Mouse (Mus musculus) G1E (cell line): ENCODE data around the gene Spag6.

Experiments used
- CTCF ChIP-seq: IDR thresholded peaks from 2 replicates; pipeline ENCODE4 v1.5.1; 2012; ENCODE audit warnings: low read depth, low read length, inconsistent platforms, mixed read lengths
- GATA1 ChIP-seq: IDR thresholded peaks from 2 replicates; pipeline ENCODE4 v1.6.1; 2012; ENCODE audit warnings: borderline replicate concordance, low read length, inconsistent platforms, mixed read lengths
- POLR2AphosphoS5 ChIP-seq: IDR thresholded peaks from 2 replicates; pipeline ENCODE4 v1.6.1; 2012; ENCODE audit warnings: low read depth, low read length, inconsistent platforms; ENCODE audit not compliant: insufficient replicate concordance

DNA sequence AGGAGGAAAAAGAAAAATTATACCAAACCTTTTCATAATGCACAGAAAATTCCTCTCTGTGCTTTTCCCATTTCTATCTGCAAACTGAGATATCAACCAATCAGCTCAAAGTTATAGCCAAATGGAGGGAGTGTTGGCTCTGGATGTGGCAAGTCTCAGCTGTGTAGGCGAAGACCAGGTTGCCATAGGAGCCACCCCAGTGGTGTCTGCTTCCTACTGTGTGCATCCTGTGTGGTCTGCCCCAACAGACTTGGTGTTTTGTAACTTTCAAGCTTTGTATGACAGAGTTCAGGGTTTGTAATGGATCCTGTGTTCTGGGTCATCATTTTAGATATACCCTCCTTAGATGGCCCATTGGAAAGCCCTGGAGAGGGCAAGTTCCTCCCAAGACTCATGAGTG, 30.6 kb downstream of the Spag6 start:
- TF ChIP-seq CTCF (no peak), POLR2AphosphoS5 (no peak), GATA1 (no peak)
